Mouse (Mus musculus) regulatory T cell (primary cell): ENCODE data around the gene Isoc2b.
"Not testable (repeated sequence)": the region's sequence is repeated elsewhere in the genome, so short reads cannot be mapped to it uniquely, and the experiment has no call there.

Experiments used
- in situ Hi-C: fragments of 300-600 bp; cut with MboI, MseI; formaldehyde crosslinking; loops from one replicate; pipeline ENCODE4 v1.15.1; 2025; ENCODE audit warnings: high pct_unique_total_duplicates

Gene Isoc2b

DNA sequence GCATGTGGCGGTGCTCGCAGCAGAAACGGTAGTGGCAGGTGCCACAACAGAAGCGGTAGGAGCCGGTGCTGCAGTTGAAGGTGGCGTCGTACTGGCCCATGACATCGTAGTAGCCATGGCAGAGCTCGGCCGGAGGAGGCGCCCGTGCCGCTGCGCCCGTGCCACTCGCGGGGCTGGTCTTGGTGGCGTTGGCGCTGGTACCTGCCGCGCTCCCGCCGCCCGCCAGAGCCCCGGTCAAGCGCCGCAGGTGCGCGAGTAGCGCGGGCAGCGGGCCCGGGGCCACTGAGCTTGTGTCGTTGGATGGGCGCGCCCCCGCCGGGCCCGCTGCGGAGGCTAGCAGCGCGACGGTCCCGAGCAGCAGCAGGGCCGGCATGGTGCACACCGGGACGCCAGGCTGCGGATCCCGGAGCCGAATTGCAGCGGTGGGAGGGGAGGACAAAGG is 33.7 kb downstream of the Isoc2b start:
- in situ Hi-C loops, result no loop called here

DNA sequence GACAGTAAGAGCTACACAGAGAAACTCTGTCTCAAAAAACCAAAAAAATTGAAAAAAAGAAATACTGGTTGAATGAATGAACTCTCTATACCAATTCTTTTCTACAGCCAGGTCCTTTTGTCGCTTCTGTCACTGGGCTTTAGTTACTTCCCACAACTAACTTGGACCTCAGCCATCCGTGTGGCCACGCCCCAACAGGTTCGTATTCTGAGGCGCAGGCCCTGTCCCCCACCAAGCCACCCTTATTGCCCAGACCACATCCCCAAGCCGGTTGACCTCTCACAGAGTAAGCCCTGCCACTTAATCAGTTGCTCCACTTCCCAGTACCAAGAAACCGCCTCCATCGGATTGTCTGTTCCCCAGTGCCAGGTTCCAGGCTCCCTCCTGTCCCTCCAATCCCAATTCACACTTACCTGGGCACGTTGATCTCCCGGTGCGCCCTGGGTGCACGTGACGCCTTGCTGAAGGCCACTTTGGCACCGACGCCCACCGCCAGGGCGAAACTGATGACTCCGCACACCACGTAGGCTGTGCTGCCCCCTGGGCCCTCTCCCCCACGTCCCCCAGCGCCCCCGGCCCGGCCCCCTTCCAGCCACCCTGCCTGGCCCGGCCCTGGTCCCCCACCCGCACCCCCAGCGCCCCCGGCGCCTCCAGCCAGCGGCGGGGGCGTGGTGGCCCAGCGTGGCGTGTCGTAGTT is 34.3 kb downstream of the Isoc2b start:
- in situ Hi-C loops, result no loop called here

- in situ Hi-C loops, result no loop called here
These were observed 39.6 kb downstream of the Isoc2b start for GRCm38 (mm10) chr7:4830476-4830875.

- in situ Hi-C loops, result no loop called here
These were observed 44.7 kb downstream of the Isoc2b start for GRCm38 (mm10) chr7:4825365-4825764.

DNA sequence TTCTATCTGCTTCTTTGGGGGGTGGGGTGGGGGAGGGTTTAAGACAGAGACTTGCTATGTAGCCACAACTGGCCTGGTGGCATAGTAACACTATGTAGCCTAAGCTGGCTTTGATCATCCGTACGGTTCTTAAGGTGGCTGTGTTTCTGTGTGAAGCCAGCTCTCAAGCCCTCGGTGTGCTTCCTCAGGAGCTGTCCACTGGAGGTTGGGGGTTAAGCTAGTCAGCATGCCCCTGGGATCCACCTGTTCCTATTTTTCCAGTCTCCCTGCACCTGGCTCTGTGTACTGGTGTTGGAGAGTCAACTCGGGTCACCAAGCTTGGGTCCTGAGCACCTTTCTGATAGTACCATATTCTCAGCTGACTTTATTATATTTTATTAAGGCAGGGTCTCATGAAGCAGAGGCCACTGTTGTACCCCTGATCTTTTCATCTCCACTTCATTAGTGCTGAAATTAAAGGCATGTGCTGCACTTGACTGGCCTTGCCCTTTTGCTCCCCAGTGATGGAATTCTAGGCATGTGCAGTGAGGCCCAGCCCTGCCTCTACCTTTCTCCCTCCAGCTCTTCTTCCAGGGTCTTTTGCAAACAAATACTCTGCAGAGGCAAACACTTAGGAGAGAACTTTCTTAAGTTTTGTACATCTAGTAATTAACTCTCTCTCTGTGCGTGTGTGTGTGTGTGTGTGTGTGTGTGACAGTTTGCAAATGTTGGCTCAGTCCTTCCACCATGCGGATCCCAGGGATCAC is 47.7 kb downstream of the Isoc2b start:
- in situ Hi-C loops, result no loop called here

- in situ Hi-C loops, result no loop called here
These were observed 48.4 kb downstream of the Isoc2b start for GRCm38 (mm10) chr7:4821690-4822089.

GRCm38 (mm10) chr7:4820925-4821324 is 49.1 kb downstream of the Isoc2b start:
- in situ Hi-C loops, result not testable (repeated sequence)

- in situ Hi-C loops, result no loop called here
These were observed 53.5 kb downstream of the Isoc2b start for GRCm38 (mm10) chr7:4816559-4816958.

DNA sequence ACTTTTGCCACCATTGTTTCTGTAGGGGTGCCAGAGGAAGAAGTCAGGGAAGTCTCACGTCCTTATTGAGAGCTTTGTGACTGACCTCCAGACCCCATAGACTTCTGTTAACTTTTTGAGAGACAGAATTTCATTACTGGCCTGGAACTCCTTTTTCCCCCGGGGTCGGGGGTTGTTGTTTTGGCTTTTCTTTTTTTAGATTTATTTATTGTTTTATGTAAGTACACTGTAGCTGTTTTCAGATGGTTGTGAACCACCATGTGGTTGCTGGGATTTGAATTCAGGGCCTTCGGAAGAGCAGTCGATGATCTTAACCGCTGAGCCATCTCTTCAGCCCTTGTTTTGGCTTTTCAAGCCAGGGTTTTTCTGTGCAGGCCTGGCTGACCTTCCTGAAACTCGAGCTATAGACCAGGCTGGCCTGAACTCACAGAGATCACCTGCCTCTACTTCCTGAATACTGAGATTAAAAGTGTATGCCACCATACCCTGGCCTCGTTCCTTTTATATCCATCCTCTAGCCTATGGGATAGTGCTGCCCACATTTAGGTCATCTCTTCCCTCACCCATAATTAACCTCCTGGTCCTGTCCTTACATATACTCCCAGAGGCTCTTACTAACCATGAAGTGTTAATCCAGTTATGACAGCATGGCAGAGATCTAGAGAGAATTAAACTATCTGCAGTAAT is 56.8 kb downstream of the Isoc2b start:
- in situ Hi-C loops, result no loop called here

GRCm38 (mm10) chr7:4812303-4813104 is 57.6 kb downstream of the Isoc2b start, which contains the start of gene Ube2s:
Ube2s (minus strand) TSS chr7:4812590.
- in situ Hi-C loops, result no loop called here

- in situ Hi-C loops, result no loop called here
These were observed 58.2 kb downstream of the Isoc2b start for GRCm38 (mm10) chr7:4811842-4812302.

DNA sequence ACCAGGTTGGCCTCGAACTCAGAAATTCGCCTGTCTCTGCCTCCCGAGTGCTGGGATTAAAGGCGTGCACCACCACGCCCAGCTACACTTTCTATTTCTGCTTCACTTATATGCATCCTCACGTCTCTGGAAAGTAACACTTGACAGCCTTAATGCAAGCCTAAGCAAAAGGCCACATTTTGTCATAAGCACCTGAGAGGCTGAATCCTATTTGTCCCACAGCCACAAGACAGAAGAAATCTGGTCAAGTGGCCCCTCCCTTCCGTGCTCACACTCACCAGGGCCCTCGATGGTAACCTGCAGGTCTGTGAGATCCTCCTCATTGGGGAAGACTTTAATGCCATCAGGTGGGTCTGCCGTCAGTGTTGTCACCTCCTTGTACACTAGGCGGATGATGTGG is 58.9 kb downstream of the Isoc2b start:
- in situ Hi-C loops, result not testable (repeated sequence)

DNA sequence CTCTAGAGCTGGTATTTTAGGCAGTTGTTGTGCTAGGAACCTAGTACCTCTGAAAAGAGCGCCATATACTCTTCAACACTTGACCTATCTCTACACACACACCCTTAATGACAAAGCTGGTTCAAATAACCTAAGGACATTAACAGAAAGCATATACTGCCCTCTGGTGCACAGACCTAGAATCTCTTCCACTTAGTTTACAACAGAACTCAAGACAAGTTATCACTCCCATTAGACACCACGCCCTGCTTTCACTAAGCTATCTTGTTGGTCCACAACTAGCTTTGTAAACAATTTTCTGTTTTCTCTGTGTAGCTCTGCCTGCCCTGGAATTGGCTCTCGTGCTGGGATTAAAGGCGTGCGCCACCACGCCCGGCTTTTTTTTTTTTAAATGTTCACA is 63.3 kb downstream of the Isoc2b start:
- in situ Hi-C loops, result no loop called here

- in situ Hi-C loops, result no loop called here
These were observed 67.8 kb downstream of the Isoc2b start for GRCm38 (mm10) chr7:4802247-4802646.

DNA sequence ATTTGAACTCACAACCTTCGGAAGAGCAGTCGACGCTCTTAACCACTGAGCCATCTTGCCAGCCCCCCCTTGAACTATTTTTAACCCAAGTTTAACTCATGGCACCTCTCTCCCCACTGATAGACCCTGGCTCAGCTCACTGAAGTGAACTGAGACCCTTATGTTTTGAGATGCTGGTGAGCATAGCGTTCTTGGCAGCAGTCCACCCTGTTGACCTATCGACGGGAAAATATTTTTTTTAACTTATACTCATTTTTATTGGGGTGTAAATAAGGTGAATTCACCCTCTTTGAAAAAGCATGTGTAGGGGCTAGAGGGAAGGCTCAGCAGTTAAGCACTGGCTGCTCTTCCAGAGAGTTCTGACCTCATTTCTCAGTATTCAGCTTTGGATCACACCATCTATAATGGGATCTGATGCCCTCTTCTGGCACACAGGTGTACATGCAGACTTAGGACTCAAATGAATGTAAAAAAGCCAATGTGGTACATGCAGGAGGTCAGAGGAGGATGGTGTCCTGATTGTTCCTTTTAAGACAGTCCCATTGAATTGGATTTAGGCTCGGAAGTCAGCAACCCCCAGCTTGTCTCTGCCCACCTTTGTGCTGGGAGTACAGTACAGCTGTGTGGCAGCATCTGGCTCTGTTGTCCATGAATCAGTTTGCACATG is 74.2 kb downstream of the Isoc2b start:
- in situ Hi-C loops, result no loop called here
